Mouse (Mus musculus): ENCODE data around the gene Cmpk2.
"Not testable (repeated sequence)": the region's sequence is repeated elsewhere in the genome, so short reads cannot be mapped to it uniquely, and the experiment has no call there.

The Cmpk2 gene

DNA sequence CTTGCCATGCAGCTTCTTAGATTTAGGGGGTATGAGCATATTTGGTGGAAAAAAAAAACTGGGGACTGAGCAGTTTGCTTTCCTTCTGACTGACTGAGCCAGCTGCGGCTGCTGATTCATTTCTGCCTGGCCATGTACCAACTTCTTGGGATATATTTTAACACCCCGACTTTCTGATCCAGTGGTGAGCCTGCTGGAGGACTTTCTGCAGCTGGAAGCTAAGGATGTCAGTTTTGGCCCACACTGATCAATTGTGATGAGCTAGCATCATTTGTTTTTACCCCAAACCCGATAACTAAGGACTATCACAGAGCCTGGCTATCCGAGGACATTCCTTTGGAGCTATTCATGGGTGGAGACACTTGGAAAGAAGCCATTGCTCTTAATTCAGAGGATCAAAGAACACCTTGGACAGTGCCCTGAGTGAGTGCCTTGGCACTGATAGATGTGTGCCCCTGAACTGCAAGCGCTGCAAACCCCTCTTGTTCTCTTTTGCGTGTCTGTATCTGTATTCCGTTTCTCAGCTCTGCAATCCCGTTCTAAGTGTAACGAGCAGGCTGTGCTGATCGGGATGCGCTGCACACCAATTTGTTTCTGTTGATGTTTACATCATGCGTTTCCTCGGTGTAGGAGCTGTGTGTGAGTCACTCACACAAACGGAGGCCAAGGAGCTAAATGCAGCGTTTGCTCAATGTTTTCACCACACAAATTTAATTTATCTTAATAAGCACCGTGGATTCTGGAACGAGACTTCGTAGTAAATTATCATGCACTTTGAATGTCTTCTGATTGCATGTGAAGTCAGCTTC, 9.4 kb downstream of the Cmpk2 start:
- no peak for DNase-seq (ENCODE audit: low spot score)

GRCm38 (mm10) chr12:26485738-26486580, 17.0 kb downstream of the Cmpk2 start:
- not testable (repeated sequence) for DNase-seq (ENCODE audit: low spot score)

DNA sequence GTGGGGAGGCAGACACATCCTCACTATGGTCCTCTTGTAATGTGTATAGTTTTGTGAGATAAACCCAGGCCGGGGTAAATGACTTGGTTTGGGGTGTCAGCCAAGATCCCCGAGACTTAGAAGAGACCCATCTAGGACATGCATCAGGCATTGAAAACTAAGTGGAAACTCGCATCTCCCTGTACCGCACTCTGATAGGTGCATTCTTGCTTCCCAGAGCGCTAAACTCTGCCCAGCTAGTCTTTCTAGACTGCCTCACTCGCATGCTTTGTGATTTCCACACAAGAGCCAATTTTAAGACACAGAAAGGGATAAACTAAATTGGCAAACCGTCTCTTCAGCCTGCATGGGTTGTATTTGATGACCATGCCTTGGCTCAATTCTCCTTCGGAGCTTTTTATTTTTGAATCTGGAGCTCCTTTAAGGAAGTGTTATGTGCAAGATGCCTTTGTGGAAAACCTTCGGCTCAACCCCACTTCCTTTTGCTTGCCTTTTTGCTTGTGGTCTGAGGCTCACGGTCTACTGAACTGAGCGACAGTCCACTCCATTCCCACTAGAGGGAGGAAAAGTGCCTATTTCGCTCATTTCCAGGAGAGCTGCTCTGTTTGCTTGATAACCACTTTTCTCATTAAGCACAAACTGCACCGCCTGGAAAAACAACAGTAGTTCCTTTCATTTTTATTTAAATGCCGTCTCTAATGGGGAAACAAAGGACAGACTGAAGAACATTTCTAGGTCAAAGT, 19.0 kb downstream of the Cmpk2 start:
- no peak for DNase-seq (ENCODE audit: low spot score)

DNA sequence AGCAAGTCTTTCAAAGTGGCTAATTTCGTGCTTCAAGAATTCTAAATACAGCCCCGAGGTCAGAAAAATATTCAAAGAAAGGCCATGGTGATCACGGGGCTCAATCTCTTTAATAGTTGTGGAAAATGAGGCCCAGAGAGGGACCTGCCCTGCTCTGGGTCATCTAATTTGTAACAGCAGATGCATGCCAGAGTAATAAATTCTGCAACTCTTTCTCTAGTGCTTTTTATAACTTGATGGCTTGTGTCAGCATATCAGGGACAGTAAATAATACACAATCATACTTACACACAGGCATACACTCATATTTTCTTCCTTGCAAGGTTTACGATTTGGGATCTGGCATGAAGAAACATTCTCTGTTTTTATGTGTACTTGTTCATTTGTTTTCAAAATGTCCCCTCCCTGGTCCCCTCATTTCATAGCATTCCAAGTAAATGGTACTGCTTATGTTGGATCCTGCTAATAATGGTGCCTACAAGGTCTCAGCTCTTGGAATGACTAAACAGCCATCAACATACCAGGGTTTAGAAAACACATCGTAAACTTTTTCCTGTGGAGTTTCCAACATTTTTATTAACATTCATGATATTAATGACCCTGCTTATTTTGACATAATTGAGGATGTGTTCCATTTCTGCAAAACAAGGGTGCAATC, 19.7 kb downstream of the Cmpk2 start:
- DNase-seq (ENCODE audit: low spot score): no peak

GRCm38 (mm10) chr12:26489942-26490341, 20.9 kb downstream of the Cmpk2 start:
- DNase-seq (ENCODE audit: low spot score): no peak

DNA sequence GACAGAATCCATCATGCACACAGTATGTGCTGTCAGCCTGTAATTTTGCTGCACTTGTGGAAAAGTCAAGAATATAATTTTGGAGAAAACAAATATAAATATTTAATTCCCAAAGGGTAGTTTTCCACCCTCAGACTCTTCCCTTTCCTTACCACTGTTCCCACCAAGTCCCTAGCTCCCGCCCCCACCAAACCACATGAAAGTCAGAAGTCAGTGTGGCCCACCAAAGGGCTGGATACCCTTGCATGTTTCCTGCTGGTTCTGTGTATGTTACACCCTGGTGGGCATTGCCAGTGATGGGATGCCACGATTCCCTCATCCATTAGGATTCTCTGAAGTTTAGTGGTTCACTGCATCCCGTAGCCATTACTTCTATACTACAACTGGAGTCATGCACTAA, 32.0 kb downstream of the Cmpk2 start:
- DNase-seq (ENCODE audit: low spot score): no peak

GRCm38 (mm10) chr12:26510971-26511370, 42.0 kb downstream of the Cmpk2 start:
- DNase-seq (ENCODE audit: low spot score): no peak

DNA sequence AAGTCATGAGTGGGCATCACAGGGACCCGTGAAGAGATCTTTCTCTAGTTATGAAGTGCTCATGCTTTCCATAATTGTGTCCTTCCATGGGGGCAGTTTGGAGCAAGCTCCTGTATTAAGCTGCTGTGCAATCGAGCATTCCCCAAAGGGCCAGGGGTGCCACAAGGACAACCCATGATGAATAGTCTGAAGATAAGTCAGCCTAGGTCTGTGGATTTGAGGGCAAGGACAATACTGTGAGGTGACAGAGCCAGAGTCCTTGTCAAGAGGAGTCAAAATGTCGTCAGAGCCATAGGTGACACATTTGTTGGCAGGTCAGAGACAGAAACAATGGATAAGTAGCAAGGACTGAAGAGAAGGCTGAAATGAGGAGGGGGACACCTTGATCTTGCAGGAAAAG, 49.2 kb downstream of the Cmpk2 start:
- no peak for DNase-seq (ENCODE audit: low spot score)

DNA sequence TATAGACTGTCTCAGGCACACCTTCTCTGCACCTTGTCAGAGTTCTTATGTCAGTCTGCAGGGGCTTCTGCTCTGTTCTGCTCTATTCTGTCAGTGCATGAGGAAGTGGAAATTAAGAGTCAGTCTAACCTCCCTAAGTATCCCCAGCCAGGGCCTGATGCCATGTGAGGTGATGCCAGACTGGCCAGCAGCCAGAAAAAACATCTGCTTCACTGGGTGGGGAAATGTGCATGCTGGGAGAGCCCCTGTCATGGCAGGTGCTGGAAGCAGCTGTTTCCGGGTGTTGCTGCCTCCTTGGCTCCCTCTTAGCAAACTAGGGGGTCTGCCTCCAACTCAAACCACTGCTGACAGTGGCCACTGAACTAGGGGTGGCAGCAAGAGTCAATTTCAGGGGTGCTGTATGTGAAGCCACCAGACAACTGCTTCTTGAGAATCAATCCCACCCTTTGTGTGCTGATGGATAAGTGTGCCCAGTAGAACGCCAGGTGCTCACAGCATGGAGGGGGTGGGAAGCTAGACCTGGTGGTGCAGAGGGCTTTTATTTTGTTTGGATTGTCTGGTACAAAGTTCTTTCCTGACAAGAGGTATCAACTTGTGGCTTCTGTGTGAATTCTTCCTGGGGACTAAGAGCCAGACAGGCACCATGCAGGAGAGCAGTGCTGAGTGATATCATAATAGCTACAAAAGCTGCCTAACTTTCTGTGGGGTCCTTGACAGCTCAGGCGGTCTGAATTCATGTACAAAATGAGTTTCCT, 56.1 kb downstream of the Cmpk2 start:
- peak; percentile 17 for DNase-seq (ENCODE audit: low spot score)

DNA sequence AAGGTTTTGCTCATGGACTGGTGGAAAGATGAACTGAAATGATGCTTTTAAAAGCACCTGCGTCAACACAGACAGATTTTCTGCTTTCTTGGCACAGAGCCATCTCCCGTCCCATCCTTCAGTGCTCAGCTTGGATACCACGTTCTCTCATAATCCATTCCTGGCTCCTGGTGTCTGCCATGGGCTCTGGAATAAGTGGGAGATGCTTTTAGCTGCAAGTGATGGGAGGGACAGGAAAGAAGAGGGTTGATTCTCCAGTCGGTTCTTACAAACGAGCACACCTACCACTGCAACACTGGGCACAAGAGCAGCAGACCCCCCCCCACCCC, 56.7 kb downstream of the Cmpk2 start:
- DNase-seq (ENCODE audit: low spot score): no peak
